Mouse (Mus musculus): ENCODE measurements around the gene Lsm11. TPM values are rescaled to one million over a fixed set of nuclear protein-coding genes. Genes with fewer than 3 reads are reported as not detected.

The Lsm11 gene
- polyA plus RNA-seq (2012; rRNA removed; ENCODE audit: low replicate concordance), result 3.4 and 7.4 TPM in 2 replicates

DNA sequence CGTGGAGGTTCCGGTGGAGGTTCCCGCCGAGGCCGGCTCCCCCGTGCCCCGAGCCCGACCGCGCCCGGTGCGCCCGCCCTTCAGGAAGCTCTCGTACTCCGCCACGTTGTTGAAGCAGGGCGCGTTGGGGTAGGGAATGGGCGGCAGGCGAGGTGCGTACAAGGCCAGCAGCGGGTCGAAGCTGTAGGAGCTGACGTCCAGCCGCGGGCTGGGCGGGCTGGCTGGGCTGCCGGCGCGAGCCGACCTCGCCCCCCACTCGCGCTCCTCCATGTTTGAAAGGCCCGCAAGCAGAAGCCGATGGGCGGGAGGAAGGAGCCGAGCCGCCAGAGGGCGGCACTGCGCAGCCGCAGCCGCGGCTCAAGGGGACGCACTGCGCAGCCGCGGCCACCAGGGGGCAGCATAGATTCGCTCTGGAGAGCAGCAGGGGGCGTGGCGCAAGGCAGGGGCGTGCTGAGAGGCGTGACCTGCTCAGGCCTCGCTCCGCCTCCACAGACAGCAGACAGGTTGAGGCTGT, at the start of gene Lsm11:
Gene Lsm11, minus strand, starts transcription at position 293 of the 514 bp plus-strand sequence.

GRCm38 (mm10) chr11:45979946-45980892, 35.5 kb upstream of the Lsm11 start, which contains the start of gene Sox30:
Gene Sox30, plus strand, starts transcription at chr11:45980310.

GRCm38 (mm10) chr11:45955127-45955627, 10.4 kb upstream of the Lsm11 start, which contains the start of gene Thg1l:
Gene Thg1l, minus strand, starts transcription at chr11:45955494.

Other genes starting within 250 kb of the Lsm11 start
- gene Clint1, start 92.9 kb downstream of the Lsm11 start, polyA plus RNA-seq (2012; rRNA removed; ENCODE audit: low replicate concordance), result 39.7 and 54.0 TPM in 2 replicates
- 4.9 and 10.8 TPM in 2 replicates for gene Thg1l, start 10.6 kb upstream of the Lsm11 start, polyA plus RNA-seq (2012; rRNA removed; ENCODE audit: low replicate concordance)
- gene Sox30, start 35.4 kb upstream of the Lsm11 start, polyA plus RNA-seq (2012; rRNA removed; ENCODE audit: low replicate concordance), result 0.04 and 0.26 TPM in 2 replicates
- 12.0 and 35.2 TPM in 2 replicates for gene Gm12166, start 107.4 kb upstream of the Lsm11 start, polyA plus RNA-seq (2012; rRNA removed; ENCODE audit: low replicate concordance)
- gene Adam19, start 111.1 kb upstream of the Lsm11 start, polyA plus RNA-seq (2012; rRNA removed; ENCODE audit: low replicate concordance), result 16.2 and 21.2 TPM in 2 replicates
- gene Nipal4, start 221.6 kb upstream of the Lsm11 start, polyA plus RNA-seq (2012; rRNA removed; ENCODE audit: low replicate concordance), result 0.87 and 3.2 TPM in 2 replicates